Mouse (Mus musculus) thymus, postnatal 14 days (tissue): Measurements from ENCODE around the gene Itih5.
A peak's percentile ranks its signal among the peaks of the same experiment; 100 is the strongest.

ENCODE experiments used
- DNase-seq: peaks from one replicate; pipeline ENCODE4 v3.0.0; 2021

Itih5 gene

DNA sequence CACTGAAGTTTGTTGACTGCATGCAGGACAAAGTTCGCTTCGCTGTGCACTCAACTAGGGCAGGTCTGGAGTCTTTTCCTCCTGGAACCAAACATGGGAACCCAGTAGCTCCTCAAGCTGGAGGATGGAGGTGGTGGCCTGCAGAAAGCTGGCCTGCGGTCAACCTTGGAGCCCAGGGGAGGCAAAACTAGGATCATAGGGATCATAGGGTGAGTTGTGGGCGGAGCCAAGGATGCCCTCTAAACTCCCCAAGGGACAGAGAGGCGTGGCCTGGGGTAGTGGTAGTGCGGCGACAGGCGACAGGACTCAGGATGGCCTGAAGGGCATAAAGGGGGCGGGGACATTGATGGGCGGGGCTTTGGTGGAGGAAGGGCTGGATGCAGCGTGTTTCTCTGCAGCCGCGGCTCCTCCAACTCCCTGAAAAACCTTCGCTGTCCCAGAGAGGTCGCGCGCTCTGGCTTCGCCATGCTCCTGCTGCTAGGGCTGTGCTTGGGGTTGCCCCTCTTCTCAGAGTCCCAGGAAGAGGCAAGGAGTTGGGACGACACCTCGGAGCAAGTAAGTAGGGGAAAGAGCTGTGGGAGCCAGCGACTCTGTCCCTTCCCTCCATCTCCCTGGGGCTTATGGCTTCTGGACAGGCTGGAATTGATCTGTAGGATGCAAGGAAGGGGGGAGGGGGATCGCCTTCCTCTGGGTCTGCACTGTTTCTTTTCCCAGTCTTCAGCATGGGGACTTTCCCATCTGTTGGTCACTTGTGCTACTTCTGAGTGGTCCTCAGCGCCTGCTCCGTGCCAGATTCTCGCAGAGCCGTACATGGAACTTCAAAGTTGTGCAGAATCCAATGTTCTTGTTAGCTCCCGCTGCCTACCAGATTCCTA, at the start of gene Itih5:
TSS of gene Itih5 (plus strand) at position 371 of the 875 bp plus-strand sequence.
- DNase-seq: peak; percentile 51

DNA sequence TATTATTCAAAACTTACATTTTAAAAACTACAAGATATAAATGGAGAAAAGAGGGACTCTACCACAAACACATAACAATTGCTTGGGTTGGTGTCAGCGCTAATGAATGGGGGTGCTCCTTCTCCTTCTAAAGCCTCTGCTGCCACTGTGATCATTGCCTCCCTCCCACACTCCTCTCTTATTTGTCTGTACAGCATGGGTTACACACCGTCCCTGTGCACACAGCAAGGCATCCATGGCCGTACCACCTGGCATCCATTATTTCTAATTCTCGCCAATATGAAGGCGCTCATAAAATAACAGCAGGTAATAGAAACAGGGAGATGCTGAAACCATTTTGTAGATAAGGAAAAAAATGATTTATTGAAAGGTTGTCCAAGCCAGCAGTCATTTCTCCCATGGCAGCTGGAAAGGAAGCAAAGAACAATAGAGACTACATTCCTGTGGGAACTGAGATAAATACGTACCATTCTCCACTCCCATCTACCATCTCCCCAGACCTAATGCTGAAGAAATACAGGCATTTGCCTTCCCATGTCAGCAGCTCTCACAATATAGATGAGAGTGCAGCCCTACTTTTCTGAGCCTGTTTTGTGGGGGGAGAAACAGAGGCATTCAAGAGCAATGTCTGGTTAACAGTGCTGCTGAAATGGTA, 44.7 kb upstream of the Itih5 start:
- no peak for DNase-seq

DNA sequence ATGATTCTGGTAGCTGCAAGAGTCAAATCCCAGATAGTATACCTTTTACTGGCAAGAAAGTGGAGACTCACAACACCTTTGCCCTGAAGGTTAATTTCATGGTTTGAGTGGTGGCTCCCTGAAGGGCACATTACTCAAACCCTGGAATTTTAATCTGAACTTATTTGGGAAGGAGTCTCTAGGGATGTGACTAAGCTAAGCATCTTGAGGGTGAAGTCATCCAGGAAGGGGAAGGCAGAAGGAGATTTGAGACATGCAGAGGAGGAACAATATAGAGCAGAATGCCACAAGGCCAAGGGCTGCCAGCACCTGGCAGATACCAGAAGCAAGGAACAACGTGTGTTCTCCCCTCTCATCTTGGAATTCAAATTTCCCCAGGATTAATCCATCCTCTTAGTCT, 34.6 kb upstream of the Itih5 start:
- no peak for DNase-seq

DNA sequence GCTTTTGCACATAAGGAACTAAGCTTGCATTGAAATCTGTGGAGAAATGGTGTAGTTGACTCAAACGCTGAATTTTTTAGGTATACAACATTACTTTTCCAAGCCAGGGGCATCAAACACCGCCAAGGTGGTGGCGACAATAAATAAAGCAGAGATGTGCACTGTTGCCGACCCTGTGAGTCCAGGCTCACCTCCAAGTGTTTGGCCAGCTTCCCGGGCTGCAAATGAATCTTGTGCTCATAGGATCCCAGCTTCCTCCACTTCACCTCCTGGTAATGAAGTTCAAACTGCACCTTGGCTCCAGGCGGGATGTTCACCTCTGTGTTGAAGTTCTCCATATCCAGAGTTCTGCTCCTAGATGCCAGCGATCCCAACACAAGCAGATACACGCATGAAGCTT, 34.1 kb upstream of the Itih5 start:
- no peak for DNase-seq

DNA sequence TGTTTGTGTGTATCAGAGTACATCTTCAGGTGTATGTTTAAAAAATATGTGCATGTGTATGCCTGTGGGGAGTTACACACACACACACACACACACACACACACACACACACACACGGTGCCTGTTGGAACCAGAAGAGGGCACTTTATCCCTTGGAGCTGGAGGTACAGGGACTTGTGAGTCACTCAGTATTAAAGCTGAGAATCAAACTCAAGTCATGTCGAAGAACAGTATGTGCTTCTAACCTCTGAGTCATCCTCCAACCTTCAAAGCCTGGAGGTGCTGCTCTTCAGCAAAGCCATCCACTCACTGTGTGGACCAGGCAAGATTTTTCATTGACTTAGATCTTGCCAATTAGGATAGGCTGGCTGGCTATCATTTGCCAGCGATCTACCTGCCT, 31.5 kb upstream of the Itih5 start:
- DNase-seq: no peak

DNA sequence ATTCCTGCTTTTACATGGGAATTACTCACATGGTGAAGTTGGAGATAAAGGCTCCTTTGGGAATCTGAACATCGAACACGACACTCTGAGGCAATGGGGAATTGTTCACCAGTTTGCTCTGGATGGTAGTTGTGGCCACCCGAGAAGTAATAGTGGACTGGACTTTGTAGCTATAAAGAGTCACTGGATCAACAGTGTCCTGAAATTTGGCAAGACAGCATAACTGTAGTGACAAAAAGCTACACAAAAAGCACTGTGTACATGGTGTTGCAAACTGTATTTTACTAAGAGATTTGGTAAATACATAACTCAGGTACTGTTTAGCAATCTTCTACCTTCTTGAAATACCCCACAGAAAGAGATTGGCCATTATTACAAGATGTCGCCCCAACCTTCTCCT, 27.2 kb upstream of the Itih5 start:
- no peak for DNase-seq

DNA sequence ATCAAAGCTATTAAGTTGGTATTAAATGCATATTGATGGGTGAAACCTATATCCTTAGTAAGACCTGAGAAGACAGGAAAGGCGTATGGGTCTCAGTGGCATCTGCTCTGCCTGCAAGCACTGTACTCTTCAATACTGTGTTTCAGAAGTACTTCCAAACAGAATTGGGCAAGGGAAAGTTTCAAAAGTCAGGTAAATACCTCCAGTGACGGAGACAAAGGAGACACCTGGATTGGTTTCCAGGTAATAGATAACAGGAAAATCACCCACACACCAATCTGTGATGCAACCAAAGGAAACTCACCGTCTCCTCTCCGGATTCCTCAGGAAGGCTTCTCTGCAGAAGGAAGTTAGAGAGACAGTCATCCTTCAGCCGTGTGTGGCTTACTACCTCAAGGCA, 25.9 kb upstream of the Itih5 start:
- no peak for DNase-seq

DNA sequence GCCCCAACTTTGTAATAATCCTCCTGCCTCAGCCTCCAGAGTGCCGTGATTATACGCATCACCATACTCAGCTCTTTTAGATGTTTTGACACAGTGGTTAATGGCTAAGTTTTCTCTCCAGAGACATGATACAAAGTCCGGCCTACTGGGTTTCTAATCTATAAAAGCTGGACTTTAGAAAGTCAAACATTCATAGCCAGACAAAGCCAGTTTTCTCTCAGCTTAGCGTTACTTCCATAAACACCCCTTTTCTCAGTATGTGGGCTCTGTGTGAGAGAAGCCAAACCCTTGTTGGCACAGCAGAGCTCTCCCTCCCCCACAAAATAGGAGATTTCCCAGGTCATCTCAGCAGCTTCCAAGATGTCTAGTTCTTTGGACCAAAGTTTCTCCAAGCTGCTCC, 24.8 kb upstream of the Itih5 start:
- DNase-seq: no peak

DNA sequence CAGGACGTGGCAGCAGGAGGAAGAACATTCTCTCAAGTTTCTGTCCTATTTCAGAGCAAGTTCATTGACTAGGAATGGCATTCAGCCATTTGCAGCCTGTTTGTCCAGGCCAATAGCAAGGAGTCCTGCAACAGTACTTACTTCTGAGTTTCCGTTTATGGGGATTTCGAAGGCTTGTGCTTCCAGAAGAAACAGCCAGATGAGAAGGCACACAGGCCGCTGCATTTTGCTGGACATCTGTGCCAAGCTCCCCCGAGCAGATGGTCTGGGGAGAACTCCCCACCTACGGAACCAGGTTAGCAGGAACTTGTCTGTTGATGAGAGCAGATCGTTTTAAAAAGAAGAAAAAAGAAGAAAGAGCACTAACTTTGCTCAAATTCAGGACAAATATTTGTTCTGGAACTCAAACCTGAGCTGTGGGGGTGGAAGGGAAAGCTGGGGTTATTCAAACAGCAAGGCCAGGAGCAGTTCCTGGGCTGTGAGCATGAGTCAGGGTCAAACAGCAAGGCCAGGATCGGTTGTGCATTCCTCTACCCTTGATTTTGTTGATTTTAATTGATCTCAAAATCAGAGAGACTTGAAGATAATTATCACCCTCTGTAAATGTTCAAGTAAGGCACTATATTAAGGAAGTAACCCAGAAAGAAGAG, 22.9 kb upstream of the Itih5 start:
- DNase-seq: no peak

DNA sequence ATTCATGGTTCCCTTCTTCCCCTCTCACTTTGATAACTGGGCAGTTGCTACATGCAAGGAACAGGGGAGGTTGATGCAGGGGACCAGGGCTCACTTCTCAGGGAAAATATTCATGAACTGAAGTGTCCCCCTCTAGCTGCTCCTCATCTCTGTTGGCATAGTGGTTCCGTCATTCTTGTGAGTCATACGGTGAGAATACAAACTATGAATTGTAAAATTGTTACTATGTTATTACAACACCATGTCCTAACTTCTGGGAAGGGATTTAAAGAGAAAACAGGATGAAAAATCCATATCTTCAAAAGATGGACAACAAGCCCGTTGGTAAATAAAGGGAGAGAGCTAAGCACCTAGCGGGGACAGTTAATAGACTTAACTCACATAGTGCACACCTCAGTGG, 22.1 kb upstream of the Itih5 start, which contains the start of gene Itih2:
TSS of gene Itih2 (minus strand) at position 101 of the 400 bp plus-strand sequence.
- no peak for DNase-seq

DNA sequence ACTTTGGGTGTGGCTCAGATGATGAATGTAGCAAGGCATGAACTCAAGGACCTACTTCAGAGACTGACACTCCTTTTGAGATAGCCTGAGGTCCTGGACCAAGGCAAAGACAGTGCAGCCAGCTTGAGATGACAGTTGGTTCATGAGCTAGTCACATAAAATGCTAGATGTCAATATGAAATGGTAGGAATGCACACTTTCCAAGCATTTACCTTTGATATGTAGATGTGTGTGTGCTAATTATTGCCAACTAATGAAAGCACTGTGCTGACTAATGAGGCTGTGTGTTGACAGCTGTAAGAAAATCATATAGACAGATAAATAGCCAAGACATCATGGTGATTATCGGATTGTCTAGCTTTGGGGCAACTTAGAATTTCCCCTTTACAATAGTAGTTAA, 21.2 kb upstream of the Itih5 start:
- no peak for DNase-seq

DNA sequence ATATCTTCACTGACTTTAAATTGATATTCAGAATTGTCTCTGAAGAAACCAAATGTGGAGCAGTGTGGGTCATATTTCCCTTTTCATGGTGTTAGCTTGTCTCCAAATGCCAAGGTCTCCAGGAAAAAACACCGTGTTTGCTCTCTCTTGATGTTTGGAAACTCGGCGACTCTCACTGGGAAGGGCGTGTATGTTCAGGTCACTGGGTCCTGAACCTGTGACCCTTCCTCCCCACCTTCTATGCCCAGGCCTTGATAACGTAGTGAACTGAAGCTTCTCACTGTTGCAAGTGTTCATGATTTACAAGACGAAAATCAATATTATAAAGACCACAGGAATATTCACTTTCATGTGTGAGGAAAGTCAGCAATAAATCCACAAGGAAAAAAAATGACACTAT, 19.4 kb upstream of the Itih5 start:
- DNase-seq: no peak

DNA sequence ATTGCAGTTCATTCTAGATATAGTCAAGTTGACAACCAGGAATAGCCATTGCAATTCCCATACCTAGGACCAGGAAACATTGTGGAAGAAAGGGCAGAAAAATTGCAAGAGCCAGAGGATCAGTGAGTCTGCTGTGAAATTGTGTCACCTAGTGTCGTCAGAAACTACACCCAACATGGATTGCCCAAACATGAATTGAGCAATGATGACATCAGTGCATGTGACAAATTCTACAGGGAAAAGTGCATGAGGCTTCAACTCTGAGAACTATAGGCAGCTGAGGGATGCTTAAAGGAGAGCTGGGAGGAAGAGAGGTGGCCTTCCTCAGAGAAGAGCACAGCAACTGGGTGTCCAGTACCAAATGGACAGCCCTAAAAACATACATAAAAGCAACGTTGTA, 16.1 kb upstream of the Itih5 start:
- no peak for DNase-seq

DNA sequence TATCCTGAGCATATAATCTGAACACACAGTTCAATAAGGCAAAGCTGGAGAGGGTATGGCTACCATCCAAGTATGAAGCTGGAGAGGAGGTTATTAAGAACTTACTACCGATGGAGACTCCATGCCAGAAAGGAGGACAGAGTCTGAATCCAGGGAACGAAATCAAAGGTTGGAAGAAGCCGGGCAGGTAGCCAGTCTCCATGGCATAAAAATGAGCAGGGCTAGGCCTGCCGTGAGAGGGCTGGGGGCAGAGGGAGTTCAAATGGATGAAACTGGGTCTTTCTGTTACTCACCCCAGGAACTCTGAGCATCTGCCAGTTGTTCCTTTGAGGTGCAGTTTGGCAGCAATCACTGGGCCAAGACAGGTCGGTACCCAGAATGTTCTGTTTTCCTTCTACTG, 12.9 kb upstream of the Itih5 start:
- DNase-seq: no peak

DNA sequence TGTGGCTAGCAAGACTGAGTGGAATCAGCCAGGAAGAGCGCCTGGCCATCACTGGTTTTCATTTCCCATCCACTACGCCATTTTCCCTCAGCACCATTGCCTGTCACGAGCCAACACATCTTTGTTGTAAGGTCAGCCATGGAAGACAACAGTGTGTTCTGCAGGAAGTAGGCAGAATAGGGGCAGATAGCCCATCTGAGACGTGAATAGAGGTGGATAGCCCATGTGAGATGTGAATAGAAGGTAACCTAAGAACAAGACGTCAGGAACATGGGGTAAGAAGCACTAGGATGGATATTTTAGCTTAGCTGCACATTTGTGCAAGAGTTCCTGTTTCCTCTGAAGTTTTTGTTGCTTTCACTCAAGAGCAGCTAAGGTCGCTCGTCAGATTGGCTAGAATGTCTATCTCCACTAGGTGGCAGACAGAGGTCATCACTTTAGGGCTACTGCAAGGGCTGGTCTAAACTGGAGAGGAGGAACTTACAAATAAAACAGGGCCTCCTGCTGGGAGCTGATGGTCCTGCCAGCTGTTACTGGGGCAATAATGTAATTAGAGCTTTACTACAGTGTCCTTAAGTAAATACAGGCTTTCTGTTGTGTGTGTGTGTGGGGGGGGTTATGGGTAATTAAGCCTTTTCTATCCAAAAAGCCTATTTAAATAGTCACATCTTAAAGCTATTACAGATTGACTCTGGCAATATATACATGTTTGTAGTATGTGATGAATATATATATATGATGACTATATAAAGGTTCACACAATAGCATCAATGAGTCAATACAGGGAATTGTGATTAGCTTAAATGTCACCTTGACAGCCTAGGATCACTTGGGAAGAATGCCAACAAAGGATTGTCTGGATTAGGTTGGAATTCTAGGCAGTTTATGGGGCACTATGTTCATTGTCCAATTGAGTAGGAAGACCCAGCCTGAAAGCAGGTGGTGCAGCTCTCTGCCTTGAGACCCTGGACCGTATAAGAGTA, 10.6 kb upstream of the Itih5 start:
- DNase-seq: peak; percentile 69

DNA sequence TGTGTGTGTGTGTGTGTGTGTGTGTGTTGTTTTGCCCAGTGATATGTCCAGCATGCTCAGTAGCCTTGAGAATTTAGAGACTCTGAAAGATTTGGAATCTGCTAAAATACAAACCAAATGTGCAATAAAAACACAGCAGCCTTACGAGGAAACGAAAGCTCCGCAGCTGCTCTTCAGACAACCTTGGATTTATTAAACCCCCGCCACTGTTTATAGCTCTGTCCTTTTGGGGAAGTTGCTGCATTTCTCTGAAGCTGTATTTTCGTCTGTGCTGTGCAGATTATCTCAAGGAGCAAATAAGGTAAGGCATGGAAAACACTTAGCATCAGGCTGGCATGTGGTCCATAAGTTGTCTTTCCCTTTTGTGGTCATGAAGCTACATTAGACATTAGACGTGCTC, 7.9 kb upstream of the Itih5 start:
- no peak for DNase-seq

DNA sequence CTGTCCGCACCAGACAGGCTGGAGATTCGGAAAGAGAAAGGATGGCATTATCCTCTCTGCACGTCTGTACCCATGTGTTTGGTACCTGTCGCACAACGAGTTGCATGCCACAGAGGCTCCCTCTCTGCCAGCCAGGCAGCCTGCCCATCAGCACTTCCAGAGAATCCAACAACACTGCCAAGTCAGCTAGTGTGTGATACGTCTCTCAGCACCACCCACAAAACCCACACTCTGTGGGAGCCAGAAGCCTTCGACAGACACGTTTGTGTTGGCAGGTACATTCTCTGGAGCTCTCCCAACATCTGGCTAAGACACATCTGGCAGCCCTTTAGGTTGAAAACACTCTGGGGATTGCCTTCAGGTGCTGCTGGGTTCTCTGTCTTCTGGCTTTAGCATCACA, 6.2 kb upstream of the Itih5 start:
- no peak for DNase-seq

DNA sequence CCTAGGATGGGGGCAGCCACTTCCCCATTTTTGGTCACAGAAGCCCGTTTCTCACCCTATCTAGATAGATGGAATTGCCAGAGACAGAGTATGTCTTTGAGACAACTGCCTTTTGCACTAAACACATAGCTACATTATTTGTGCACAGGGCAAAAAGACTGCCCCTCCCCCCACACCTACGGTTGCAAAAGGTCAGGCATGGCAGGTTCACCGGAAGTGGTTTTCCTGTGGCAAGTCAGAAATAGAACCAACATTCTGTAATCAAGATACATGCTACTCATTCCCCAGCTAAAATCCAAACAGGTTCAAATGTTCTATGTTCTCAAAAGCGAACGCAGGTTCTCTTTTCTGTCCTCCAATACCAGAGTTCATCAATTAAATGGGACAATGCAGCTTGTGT, 781 bp upstream of the Itih5 start:
- DNase-seq: peak; percentile 62

DNA sequence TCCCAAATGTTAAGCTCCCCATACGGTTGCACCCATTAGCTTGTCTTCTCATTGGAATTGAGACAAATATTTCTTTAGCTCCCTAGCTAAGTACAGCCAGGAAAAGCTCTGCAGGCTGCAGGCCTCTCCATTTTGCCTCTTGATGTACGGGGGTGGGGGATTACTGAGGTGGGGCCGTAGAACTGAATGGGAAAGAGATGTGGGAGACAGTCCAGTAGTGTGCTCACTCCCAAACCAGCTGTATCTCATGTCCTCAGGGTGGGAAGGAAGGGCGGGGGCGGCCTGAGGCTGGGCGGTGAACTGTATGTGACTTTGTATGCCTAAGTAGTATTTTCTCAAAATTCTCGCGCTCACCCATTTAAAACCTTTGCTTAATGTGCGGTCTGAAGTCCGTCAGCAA, 3.8 kb downstream of the Itih5 start:
- no peak for DNase-seq

DNA sequence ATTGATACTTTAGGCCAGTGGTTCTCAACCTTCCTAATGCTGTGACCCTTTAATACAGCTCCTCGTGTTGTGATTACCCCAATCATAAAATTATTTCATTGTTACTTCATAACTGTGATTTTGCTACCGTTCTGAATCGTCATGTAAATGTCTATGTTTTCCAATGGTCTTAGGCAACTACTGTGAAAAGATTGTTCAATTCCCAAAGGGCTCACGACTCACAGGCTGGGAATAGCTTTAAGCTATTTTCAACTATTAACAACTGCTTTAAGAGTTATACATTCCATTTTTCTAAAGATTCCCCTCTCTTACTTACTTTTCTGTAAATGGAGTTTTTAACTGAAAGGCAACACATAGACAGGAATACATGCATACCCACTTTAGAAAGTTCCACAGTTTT, 8.6 kb downstream of the Itih5 start:
- no peak for DNase-seq

DNA sequence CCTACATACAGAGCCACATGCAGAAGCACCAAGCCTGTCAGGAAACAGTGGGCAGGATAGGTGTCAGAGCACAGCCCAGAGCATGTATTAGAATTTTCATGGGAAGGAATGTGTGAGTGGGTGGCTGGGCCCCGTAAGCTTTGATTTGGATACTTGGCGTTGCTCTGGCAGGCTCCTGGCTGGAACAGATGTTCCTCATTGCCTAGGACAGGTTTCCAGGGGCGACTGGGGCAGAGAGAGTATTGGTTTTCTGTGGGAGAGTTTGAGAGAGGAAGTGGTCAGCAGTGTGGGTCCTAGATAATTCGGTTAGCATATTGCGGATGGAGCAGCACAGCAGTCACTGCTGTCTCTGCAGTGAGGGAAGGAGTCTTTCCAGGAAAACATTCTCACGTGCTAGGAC, 13.3 kb downstream of the Itih5 start:
- DNase-seq: no peak

DNA sequence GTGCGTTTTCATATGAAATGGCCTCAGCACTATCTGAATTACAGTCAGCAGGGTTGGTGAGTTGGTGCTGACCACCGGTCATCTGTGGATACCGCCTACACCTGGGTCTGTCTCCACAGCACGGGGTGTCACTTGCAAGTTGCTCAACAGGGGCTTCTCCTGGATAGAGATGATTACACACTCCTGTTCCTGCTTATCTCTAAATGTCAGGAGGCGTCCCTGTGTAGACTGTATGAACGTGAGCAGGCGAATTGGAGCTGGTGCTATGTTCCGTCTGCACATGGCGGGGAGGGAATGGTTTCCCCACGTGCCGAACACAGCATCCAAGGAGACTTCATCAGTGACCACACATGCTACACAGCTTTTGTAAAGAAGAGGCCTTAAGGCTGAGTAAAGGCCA, 13.9 kb downstream of the Itih5 start:
- no peak for DNase-seq

DNA sequence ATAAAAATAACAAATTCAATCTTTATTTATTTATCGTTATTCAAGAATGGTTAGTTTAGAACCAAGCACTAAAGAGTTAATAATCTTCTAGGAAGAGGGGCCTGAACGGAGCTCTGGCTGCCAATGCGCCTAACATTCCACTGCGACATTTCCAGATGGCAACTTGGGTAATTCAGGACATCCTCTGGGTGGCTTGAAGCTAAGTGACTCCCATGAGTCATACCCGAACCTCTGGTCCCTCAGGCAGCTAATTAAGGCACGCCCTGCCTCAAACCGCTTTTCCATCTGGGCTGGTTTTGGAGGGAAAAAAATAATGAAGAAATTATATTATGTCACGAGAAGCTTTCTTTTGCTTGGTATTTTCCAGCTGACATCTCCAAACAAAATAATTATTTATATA, 14.6 kb downstream of the Itih5 start:
- DNase-seq: no peak
